Mouse (Mus musculus) C3H10T1/2 (cell line): ENCODE results near the gene March11. TPM values are rescaled to one million over a fixed set of nuclear protein-coding genes. Genes with fewer than 3 reads are reported as not detected.

Experiments used
- polyA plus RNA-seq, 2 experiments: library from polyadenylated mRNA; unstranded; fragments of >200 nt; fragmentation: generic; extraction: Trizol; gene quantifications; one replicate each; pipeline ENCODE4 v1.2.1; 2012; ENCODE audit warnings: missing spikeins in 2 of 2

March11 gene
- polyA plus RNA-seq: not detected

GRCm38 (mm10) chr15:26308629-26309230 lies at the start of gene March11:
Gene March11, plus strand, starts transcription at chr15:26309048.

